Mouse (Mus musculus): Measurements from ENCODE around the gene Ovol1. TPM values are rescaled to one million over a fixed set of nuclear protein-coding genes. Genes with fewer than 3 reads are reported as not detected.

Gene Ovol1
- polyA plus RNA-seq, 1 experiment = not detected

DNA sequence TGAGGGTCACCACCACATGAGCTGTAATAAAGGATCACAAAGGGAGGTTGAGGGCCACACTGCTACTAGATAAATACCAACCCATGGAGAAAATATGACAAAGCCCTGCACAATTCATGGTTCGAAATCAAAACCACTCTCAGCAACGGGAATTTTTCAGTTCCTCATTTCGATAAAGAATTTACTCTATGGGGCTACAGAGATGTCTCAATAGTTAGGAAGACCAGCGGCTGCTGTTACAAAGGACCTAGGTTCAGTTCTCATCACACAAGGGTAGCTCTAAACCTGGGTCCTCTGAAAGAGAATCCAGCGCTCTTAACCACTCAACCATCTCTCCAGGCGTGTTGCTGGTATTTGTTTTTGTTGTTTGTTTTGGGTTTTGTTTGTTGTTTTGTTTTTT is 31.4 kb upstream of the Ovol1 start:
- TF ChIP-seq MYOG (IDR thresholded peaks at IDR 0.05; ENCODE audit: control insufficient read depth, extremely low read depth, insufficient read length) (no peak), CEBPB (IDR thresholded peaks at IDR 0.05; ENCODE audit: low read depth) (no peak), MYOD1 (IDR thresholded peaks at IDR 0.05; ENCODE audit: control insufficient read depth, insufficient read length, low read depth) (no peak), MAX (IDR thresholded peaks at IDR 0.05) (no peak), CTCF (IDR thresholded peaks at IDR 0.05; ENCODE audit: control insufficient read depth, insufficient read depth, insufficient read length) (no peak), USF1 (IDR thresholded peaks at IDR 0.05; ENCODE audit: low read depth) (no peak), FOSL1 (IDR thresholded peaks at IDR 0.05; ENCODE audit: insufficient read depth, low read length, poor library complexity, severe bottlenecking) (no peak)
- Histone ChIP-seq H3K4me3 (ENCODE audit: insufficient read depth, poor library complexity, severe bottlenecking) (no peak overlapping the region), H3K79me3 (ENCODE audit: low read depth) (no peaks in the 10 kb centered on the region), H3ac (ENCODE audit: control insufficient read depth, insufficient read length, low read depth) (no peak overlapping the region), H3K27me3 (ENCODE audit: control insufficient read depth, insufficient read depth, insufficient read length) (no peaks in the 10 kb centered on the region), H3K79me2 (ENCODE audit: control insufficient read depth, insufficient read depth) (no peaks in the 10 kb centered on the region), H3K36me3 (ENCODE audit: control insufficient read depth, insufficient read depth) (no peaks in the 10 kb centered on the region)

DNA sequence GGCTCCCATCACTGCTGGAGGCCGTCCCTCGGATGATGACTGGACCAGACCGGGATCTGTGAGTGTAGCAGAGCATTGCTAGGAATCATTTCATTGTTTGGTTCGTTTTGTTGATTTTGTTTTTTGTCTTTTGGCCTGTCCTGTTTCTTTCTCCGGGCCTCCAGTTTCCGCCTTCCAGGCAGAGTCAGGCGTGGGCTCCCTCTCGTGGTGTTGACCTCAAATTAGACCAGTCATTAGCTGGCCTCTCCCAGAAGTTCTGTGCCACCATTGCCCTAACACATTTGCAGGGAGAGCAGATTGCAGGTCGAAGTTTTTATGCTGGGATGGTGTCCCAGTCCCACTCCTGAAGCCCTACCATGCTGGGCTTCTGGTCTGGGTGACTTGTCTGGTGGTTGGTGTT is 28.7 kb upstream of the Ovol1 start:
- H3K4me3 ChIP-seq (ENCODE audit: insufficient read depth, poor library complexity, severe bottlenecking) = no peak overlapping the region
- TF ChIP-seq MAX (IDR thresholded peaks at IDR 0.05) (no peak), FOSL1 (IDR thresholded peaks at IDR 0.05; ENCODE audit: insufficient read depth, low read length, poor library complexity, severe bottlenecking) (no peak)
- no peaks in the 10 kb centered on the region for H3K79me3 ChIP-seq (ENCODE audit: low read depth)
- no peaks in the 10 kb centered on the region for H3K36me3 ChIP-seq (ENCODE audit: control insufficient read depth, insufficient read depth)
- H3ac ChIP-seq (ENCODE audit: control insufficient read depth, insufficient read length, low read depth) = no peak overlapping the region
- no peaks in the 10 kb centered on the region for H3K27me3 ChIP-seq (ENCODE audit: control insufficient read depth, insufficient read depth, insufficient read length)
- H3K79me2 ChIP-seq (ENCODE audit: control insufficient read depth, insufficient read depth) = no peaks in the 10 kb centered on the region

DNA sequence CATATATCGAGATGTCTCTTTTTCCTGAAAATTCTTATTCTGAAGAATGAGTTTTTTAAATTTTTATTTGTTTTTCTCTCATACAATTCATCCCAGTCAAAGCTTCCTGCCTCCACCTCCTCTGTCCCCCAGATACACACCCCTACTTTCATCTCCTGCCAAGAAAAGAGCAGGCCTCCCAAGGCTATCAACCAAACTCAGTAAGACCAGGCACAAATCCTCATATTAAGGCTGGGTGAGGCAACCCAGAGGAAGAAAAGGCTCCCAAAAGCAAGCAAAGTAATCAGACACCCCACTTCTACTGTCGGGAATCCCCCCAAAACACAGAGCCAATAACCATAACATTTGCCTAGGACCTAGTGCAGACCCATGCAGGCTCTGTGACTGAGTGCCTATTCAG is 21.5 kb upstream of the Ovol1 start:
- Histone ChIP-seq H3K27me3 (ENCODE audit: control insufficient read depth, insufficient read depth, insufficient read length) (peaks cover 6% of the 10 kb centered on the region), H3K79me2 (ENCODE audit: control insufficient read depth, insufficient read depth) (no peaks in the 10 kb centered on the region), H3K4me3 (ENCODE audit: insufficient read depth, poor library complexity, severe bottlenecking) (no peak overlapping the region), H3K79me3 (ENCODE audit: low read depth) (no peaks in the 10 kb centered on the region), H3K36me3 (ENCODE audit: control insufficient read depth, insufficient read depth) (no peaks in the 10 kb centered on the region), H3ac (ENCODE audit: control insufficient read depth, insufficient read length, low read depth) (no peak overlapping the region)
- TF ChIP-seq FOSL1 (IDR thresholded peaks at IDR 0.05; ENCODE audit: insufficient read depth, low read length, poor library complexity, severe bottlenecking) (no peak), MYOD1 (IDR thresholded peaks at IDR 0.05; ENCODE audit: control insufficient read depth, insufficient read length, low read depth) (no peak), USF1 (IDR thresholded peaks at IDR 0.05; ENCODE audit: low read depth) (no peak), MAX (IDR thresholded peaks at IDR 0.05) (no peak), CTCF (IDR thresholded peaks at IDR 0.05; ENCODE audit: control insufficient read depth, insufficient read depth, insufficient read length) (no peak), CEBPB (IDR thresholded peaks at IDR 0.05; ENCODE audit: low read depth) (no peak), MYOG (IDR thresholded peaks at IDR 0.05; ENCODE audit: control insufficient read depth, extremely low read depth, insufficient read length) (no peak)

DNA sequence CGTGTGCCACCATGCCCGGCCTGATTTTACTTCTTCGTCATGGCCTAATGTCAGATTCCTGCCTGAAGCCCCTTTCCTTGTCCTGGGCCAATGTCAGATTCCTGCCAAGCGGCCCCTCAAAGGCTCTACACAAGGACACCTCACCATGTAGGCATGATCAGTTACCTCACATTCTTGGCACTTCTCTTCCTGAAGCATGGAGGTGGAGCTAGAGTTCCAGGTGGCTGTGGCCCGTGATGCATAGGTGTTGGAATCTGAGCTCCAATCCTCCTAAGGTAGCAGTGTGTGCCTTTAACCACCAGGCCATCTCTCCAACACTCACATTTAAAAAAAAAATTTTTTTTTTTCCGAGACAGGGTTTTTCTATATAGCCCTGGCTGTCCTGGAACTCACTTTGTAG is 20.3 kb upstream of the Ovol1 start:
- no peaks in the 10 kb centered on the region for H3K79me3 ChIP-seq (ENCODE audit: low read depth)
- no peak overlapping the region for H3ac ChIP-seq (ENCODE audit: control insufficient read depth, insufficient read length, low read depth)
- peaks cover 6% of the 10 kb centered on the region for H3K27me3 ChIP-seq (ENCODE audit: control insufficient read depth, insufficient read depth, insufficient read length)
- H3K79me2 ChIP-seq (ENCODE audit: control insufficient read depth, insufficient read depth) = no peaks in the 10 kb centered on the region
- no peak overlapping the region for H3K4me3 ChIP-seq (ENCODE audit: insufficient read depth, poor library complexity, severe bottlenecking)
- TF ChIP-seq FOSL1 (IDR thresholded peaks at IDR 0.05; ENCODE audit: insufficient read depth, low read length, poor library complexity, severe bottlenecking) = no peak
- no peak for TF ChIP-seq CTCF (IDR thresholded peaks at IDR 0.05; ENCODE audit: control insufficient read depth, insufficient read depth, insufficient read length)
- no peak for TF ChIP-seq MYOG (IDR thresholded peaks at IDR 0.05; ENCODE audit: control insufficient read depth, extremely low read depth, insufficient read length)
- TF ChIP-seq CEBPB (IDR thresholded peaks at IDR 0.05; ENCODE audit: low read depth) = no peak
- TF ChIP-seq MYOD1 (IDR thresholded peaks at IDR 0.05; ENCODE audit: control insufficient read depth, insufficient read length, low read depth) = no peak
- TF ChIP-seq USF1 (IDR thresholded peaks at IDR 0.05; ENCODE audit: low read depth) = no peak
- TF ChIP-seq MAX (IDR thresholded peaks at IDR 0.05) = no peak
- H3K36me3 ChIP-seq (ENCODE audit: control insufficient read depth, insufficient read depth) = no peaks in the 10 kb centered on the region

DNA sequence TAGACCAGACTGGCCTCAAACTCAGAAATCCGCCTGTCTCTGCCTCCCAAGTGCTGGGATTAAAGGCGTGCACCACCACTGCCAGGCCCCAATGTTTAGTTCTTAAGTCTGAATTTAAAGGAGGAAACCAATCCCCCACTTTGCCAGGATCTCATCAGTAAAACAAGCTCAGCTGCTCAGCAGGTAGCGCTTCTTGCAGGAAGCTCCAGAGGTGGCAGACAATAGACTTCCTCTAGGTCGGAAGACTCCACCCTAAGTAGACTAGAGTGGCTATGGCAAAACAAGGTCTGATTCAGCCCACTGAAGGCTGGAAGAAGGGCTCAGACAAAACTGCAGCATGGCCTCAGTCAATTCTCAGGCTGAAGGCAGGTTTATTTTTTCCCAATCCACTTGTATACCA is 19.5 kb upstream of the Ovol1 start:
- Histone ChIP-seq H3K79me2 (ENCODE audit: control insufficient read depth, insufficient read depth) (no peaks in the 10 kb centered on the region), H3K4me3 (ENCODE audit: insufficient read depth, poor library complexity, severe bottlenecking) (no peak overlapping the region), H3K27me3 (ENCODE audit: control insufficient read depth, insufficient read depth, insufficient read length) (peaks cover 6% of the 10 kb centered on the region), H3K79me3 (ENCODE audit: low read depth) (no peaks in the 10 kb centered on the region), H3K36me3 (ENCODE audit: control insufficient read depth, insufficient read depth) (no peaks in the 10 kb centered on the region), H3ac (ENCODE audit: control insufficient read depth, insufficient read length, low read depth) (no peak overlapping the region)
- TF ChIP-seq MYOD1 (IDR thresholded peaks at IDR 0.05; ENCODE audit: control insufficient read depth, insufficient read length, low read depth) = no peak
- TF ChIP-seq CTCF (IDR thresholded peaks at IDR 0.05; ENCODE audit: control insufficient read depth, insufficient read depth, insufficient read length) = no peak

DNA sequence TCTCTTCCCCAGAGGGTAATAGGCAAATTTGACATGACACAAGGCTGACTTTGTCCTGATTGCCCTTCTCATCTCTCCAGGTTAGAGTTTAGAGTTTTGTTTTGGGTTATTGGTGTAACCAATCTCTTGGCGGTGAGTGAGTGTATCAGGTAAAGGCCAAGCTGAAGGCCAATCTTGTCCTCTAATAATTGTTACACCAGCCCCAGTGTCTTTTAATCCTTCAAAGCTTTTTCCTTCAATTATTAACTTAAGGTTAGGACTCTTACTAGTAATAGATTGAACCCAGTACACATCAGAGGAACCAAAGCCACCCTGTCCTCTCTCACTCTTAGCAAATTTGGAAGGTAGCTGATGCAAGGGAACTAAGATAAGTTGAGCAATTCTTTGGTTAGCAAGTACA is 14.9 kb upstream of the Ovol1 start:
- H3K4me3 ChIP-seq (ENCODE audit: insufficient read depth, poor library complexity, severe bottlenecking) = no peak overlapping the region
- no peak overlapping the region for H3ac ChIP-seq (ENCODE audit: control insufficient read depth, insufficient read length, low read depth)
- no peaks in the 10 kb centered on the region for H3K79me3 ChIP-seq (ENCODE audit: low read depth)
- no peaks in the 10 kb centered on the region for H3K27me3 ChIP-seq (ENCODE audit: control insufficient read depth, insufficient read depth, insufficient read length)
- no peaks in the 10 kb centered on the region for H3K36me3 ChIP-seq (ENCODE audit: control insufficient read depth, insufficient read depth)
- no peaks in the 10 kb centered on the region for H3K79me2 ChIP-seq (ENCODE audit: control insufficient read depth, insufficient read depth)
- TF ChIP-seq CEBPB (IDR thresholded peaks at IDR 0.05; ENCODE audit: low read depth) (no peak), MYOG (IDR thresholded peaks at IDR 0.05; ENCODE audit: control insufficient read depth, extremely low read depth, insufficient read length) (no peak), FOSL1 (IDR thresholded peaks at IDR 0.05; ENCODE audit: insufficient read depth, low read length, poor library complexity, severe bottlenecking) (no peak), USF1 (IDR thresholded peaks at IDR 0.05; ENCODE audit: low read depth) (no peak), CTCF (IDR thresholded peaks at IDR 0.05; ENCODE audit: control insufficient read depth, insufficient read depth, insufficient read length) (no peak), MYOD1 (IDR thresholded peaks at IDR 0.05; ENCODE audit: control insufficient read depth, insufficient read length, low read depth) (no peak), MAX (IDR thresholded peaks at IDR 0.05) (no peak)

All from C2C12 (cell line).